Mouse (Mus musculus) colon, adult 2 months (tissue): ENCODE data around the gene Il1f5. TPM values are rescaled to one million over a fixed set of nuclear protein-coding genes. Genes with fewer than 3 reads are reported as not detected.

Experiments used
- polyA plus RNA-seq: library from polyadenylated mRNA; depleted of rRNA; stranded (reverse); fragments of >200 nt; gene quantifications from 2 replicates; pipeline ENCODE4 v1.2.3, GENCODE M21; 2012; rRNA removed

The Il1f5 gene
- not detected in 2 replicates for polyA plus RNA-seq

GRCm38 (mm10) chr2:24276654-24277053 is at the start of gene Il1f5:
Gene Il1f5 (plus strand): TSS chr2:24276954.

GRCm38 (mm10) chr2:24290896-24291295 is 14.1 kb downstream of the Il1f5 start, which contains the start of gene Il1f10:
Gene Il1f10 (plus strand): TSS chr2:24291196.

Other genes with a start within 250 kb of the Il1f5 start
- gene Hnmt, start 227.6 kb upstream of the Il1f5 start, polyA plus RNA-seq: 0.14 and 0.29 TPM in 2 replicates
- not detected in 2 replicates for gene Tbpl2, start 180.4 kb upstream of the Il1f5 start, polyA plus RNA-seq
- 0.09 TPM in 1 of 2 replicates, not detected in the other for gene Il1f8, start 123.8 kb upstream of the Il1f5 start, polyA plus RNA-seq
- gene Il1f9, start 90.5 kb upstream of the Il1f5 start, polyA plus RNA-seq: not detected in 2 replicates
- 0.14 TPM in 1 of 2 replicates, not detected in the other for gene Il1f6, start 61.5 kb upstream of the Il1f5 start, polyA plus RNA-seq
- gene Il1f10, start 14.2 kb downstream of the Il1f5 start, polyA plus RNA-seq: not detected in 2 replicates
- 15.0 and 17.0 TPM in 2 replicates for gene Il1rn, start 59.9 kb downstream of the Il1f5 start, polyA plus RNA-seq
- 39.8 and 42.9 TPM in 2 replicates for gene Psd4, start 90.6 kb downstream of the Il1f5 start, polyA plus RNA-seq
- 1.7 and 2.1 TPM in 2 replicates for gene Pax8, start 198.6 kb downstream of the Il1f5 start, polyA plus RNA-seq